Mouse (Mus musculus) v-Abl transformed pro-B cells (cell line): ENCODE measurements around the gene Cebpb.

Source experiments
- in situ Hi-C, 2 experiments: fragments of 400-800 bp; cut with MboI; formaldehyde crosslinking; loops; one replicate each; pipeline ENCODE4 v1.15.1; 2025; ENCODE audit not compliant: unreplicated experiment in 2 of 2

Gene Cebpb

DNA sequence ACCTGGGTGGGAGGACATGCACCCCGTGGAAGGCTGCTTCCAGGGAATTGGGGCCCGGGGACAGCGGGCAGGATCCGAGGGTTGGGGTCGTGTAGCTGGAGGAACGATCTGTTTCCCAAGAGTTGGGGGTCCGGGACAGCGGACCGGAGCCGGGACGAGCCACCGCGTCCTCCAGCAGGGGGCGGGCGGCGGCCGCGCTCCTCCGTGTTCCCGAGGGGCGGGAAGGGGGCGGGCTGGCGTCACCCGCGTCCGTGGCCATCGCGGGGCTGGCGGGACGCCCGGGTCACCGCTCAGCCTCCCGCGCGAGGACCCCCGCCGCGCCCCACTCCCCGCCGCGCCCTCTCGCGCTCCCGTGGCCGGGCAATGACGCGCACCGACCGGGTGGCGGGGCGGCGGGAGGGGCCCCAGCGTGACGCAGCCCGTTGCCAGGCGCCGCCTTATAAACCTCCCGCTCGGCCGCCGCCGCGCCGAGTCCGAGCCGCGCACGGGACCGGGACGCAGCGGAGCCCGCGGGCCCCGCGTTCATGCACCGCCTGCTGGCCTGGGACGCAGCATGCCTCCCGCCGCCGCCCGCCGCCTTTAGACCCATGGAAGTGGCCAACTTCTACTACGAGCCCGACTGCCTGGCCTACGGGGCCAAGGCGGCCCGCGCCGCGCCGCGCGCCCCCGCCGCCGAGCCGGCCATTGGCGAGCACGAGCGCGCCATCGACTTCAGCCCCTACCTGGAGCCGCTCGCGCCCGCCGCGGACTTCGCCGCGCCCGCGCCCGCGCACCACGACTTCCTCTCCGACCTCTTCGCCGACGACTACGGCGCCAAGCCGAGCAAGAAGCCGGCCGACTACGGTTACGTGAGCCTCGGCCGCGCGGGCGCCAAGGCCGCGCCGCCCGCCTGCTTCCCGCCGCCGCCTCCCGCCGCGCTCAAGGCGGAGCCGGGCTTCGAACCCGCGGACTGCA is at the start of gene Cebpb:
Gene Cebpb, plus strand, starts transcription at position 418 of the 954 bp plus-strand sequence.
- in situ Hi-C loops, result loop anchor here (5.0 kb wide), 3 partner anchors 209 to 329 kb away; partner anchors contain the start of gene Ripor3 (in 1 of the 2)

DNA sequence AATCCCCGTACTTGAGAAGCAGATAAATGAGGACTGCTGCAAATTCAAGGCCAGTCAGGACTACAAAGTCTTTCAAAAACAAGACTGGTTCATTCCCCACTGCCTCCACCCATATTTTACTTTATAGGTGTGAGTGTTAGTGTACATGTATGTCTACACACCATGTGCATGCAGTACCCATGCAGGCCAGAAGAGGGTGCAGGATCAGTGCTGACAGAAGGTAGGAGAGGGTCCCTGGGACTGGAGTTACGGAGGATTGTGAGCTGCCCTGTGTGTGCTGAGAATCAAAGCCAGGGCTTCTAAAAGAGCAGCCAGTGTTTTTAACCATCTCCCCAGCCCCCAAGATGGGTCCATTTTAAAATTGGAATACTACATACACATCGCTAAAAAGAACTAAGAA is 48.4 kb upstream of the Cebpb start:
- in situ Hi-C loops, result loop anchor here (5.0 kb wide), 1 partner anchor 37 kb away; no protein-coding TSS in a partner anchor

DNA sequence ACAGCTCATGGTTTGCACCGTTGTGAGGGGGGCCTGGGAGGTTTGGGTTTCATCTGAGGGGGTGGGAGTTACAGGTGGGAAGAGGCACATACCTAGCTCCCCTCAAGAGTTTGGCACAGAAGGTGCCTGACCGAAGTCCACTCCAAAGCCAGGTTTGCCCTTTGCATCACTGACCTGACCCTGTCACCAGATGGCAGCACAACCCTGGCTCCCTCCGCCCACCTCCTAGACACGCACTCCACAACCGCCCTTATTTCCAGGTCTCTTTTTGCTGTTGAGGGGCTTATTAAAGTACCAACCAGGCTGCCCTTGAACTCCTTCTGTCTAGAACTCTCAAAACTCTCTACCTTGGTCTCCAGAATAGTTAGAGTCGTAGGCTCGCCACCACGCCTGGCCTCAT is 47.4 kb upstream of the Cebpb start:
- in situ Hi-C loops, result loop anchor here (5.0 kb wide), 1 partner anchor 36 kb away; no protein-coding TSS in a partner anchor

DNA sequence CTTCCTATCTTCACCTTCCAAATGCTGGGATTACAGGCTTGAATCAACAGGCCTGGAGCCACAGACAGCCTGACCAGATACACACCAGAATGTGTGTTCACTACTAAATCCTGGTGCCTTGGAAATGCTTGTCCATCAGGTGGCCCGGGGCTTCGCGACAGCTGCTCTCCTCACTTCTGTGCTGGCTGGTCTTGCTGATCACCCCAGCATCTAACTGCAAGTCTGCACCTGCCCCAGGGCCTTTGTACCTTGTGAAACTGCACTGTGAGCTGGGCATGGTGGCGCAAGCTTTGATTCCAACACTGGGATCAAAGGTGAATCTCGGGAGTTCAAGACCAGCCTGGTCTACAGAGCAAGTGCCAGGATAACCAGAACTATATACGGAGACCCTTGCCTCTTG is 46.6 kb upstream of the Cebpb start:
- in situ Hi-C loops, result loop anchor here (5.0 kb wide), 1 partner anchor 35 kb away; no protein-coding TSS in a partner anchor

DNA sequence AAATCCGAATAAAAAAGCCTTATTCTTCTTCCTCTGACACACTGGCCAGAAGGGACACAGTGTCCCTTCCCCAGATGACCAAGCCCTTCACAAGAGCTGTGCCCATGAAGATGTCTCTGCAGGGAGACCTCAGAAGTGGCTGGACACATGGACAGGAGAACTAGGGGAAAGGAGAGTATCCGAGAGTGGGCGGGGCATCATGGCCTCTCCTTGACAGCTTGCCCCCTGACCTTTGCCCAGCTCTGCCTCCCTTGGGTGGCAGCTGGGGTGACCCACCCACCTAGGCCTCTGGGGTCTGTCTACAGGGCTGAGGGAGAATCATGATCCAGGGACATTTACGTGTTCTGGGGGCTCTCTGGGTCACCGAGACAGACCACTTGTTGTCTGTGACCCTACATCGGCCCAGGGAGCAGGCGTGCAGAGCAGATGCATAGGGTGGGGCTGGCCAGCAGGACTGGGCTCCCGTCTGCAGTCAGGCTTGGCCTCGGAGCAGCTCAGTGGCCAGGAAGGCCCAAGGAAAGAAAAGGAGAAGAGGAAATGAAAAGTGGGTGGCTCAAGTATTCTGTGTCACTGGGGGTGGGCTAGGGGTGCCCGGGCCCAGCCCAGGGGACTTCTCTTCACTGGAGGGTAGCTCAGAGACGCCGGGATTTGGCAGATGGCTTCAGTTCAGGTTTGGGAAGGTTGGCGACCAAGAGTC is 45.2 kb upstream of the Cebpb start:
- in situ Hi-C loops, result loop anchor here (5.0 kb wide), 1 partner anchor 34 kb away; no protein-coding TSS in a partner anchor

DNA sequence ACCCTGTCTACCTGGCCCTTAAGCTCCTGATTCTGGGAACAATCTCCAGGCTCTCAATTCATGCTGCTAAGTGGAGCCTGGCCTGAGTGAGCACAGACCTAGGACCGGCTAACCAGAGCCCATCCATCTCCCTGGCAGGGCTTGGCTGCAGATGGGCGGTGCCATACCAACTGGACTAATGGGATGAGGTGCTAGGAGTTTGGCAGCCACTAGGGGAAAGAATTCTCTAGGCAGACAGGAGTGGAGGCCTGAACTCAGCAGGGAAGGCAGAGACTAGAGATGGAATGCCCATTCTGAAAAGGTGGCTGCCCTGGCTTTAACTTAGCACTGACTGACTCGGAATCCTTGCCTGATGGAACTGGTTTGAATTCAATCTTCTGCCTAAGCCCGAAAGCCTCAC is 42.3 kb upstream of the Cebpb start:
- in situ Hi-C loops, result no loop called here

DNA sequence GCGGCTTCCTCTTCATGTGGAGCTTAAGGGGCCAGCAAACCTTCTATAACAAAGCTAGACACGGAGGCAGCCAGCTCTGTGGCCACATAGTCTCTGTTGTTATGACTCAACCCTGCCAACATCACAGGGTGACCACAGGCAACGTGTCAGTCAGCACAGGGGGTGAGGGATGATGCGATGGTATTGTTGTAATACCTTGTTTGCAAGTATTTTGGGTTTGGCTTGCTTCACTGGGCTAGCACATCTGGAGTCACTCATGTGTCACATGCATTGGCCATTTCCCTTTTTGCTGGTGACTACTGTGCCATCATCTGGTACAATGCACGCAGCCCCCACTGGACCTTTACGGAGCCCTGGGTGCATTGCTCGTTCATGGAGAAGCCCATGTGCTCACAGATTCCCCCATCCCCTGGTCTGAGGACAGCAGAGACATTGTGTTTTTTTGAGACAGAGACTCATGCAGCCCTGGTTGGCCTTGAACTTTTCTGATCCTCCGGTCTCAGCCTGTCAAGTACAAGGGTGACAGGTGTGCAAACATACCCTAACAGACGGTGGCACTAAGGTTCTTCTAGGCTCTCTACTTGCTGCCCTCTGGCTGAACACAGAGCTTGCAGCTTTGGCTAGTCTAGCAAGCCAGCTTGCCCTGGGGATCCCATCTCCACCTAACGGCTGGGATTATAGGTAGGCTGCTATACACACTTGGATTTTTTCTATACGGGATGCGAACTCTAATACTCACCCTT is 39.3 kb upstream of the Cebpb start:
- in situ Hi-C loops, result loop anchor here in 1 of 2 experiments (25.0 kb wide), 1 partner anchor 1012 kb away; no protein-coding TSS in a partner anchor

DNA sequence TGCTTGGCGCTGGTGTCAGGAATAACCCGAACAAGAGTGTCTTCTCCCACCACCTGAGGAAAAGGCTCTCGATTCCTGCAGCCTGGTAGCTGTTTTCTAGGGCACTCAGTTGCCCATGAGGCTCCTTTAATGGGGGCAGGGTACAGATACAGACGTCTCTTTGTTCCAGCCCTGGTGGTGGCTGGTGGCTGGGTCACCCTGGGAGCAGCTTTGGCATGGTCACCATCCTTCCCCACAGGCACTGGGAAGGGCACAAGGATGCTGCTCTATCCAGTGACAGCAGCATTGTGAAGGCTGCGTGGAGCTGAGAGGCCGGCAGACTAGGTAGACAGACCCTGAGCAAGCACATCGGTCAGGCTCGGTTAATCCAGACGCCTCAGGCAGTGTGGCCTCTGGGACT is 37.1 kb upstream of the Cebpb start:
- in situ Hi-C loops, result loop anchor here in 1 of 2 experiments (25.0 kb wide), 1 partner anchor 1014 kb away; no protein-coding TSS in a partner anchor

DNA sequence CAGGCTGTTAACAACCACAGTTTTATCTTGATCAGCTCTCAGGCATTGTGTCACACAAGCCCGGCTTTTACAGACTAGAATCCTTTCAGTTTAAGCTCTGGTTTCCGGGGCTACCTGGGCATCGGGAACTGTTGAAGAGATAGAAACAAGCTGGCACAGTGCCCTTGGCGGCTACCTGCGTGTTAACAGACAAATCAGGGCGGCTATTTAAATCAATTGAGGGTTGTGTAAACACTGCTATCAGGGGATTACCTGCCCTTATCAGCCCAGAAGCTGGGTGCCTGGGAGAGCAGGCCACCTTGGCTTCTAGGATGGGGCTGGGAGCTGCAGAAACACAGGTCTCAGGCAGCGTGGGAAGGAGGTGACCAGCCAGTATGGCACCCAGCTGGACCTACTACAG is 36.0 kb upstream of the Cebpb start:
- in situ Hi-C loops, result loop anchor here in 1 of 2 experiments (25.0 kb wide), 1 partner anchor 1015 kb away; no protein-coding TSS in a partner anchor

DNA sequence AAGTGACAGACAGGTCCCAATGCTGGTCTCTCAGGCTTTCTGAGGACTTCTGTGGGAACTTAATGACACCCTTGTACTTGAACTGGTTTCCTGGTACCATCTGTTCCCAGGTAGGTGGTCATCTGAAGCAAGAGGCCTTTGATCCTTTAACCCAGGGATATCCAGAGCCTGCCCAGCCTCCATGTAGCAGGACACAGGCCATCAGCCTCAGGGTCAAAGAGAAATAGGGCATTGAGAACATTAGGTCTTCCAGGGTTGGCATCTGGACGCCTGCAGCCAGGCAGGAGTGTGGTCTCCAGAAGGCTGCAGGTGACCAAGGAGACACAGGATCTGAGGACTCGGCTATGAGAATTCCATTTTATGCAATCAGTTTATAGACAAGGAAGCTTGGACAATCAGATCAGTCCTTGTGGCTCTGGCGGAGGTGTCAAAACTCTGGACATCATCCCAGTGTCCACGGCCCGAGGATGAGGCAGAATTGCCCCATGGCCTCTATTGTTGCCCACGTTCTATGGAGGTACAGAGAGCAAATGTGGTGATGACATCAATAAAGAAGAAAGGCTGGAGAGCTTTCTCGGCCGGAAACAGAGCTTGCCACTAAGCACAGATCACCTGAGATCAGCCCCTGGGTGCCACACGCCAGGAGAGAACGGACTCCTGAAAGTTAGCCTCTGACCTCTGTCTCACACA is 33.7 kb upstream of the Cebpb start:
- in situ Hi-C loops, result loop anchor here in 1 of 2 experiments (25.0 kb wide), 1 partner anchor 1018 kb away; no protein-coding TSS in a partner anchor

DNA sequence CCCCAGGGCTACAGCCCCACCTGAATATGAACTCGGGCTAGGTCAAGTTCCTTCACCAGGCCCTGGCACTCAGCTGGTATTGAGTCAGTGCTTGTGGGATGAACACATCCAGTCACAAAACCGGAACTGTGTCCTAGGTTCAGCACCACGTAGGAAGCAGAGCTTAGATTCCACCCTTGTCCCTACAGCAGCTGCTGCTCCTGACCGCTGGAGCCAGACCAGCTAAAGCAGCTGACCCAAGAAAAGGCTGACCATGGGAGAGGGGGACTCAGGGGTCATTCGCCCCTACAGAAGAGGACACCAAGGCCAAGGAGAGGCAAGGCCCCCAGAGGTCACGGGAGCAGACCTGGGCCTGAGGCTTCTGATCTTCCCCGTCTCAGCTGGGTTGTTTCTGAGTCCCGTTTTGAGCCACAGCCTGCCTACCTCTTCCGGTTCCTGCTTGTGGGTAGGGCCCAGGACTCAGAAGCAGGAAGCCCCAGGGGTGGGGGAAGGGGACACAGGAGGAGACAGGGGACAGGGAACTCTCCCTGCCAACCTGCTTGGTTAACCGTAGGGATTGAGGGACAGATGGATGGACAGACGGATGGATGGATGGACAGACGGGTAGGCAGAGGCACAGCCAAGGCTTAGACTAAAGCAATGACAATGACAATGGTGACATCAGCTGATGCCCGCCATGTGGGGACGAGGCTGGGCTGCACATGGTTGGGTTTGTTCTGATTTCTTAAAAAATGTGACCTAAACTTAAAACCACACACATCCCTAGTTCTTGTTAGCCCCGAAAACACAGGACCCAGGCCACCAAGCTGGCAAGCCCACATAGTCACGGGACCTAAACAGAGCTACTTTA is 31.9 kb upstream of the Cebpb start:
- in situ Hi-C loops, result loop anchor here in 1 of 2 experiments (25.0 kb wide), 1 partner anchor 1020 kb away; no protein-coding TSS in a partner anchor

DNA sequence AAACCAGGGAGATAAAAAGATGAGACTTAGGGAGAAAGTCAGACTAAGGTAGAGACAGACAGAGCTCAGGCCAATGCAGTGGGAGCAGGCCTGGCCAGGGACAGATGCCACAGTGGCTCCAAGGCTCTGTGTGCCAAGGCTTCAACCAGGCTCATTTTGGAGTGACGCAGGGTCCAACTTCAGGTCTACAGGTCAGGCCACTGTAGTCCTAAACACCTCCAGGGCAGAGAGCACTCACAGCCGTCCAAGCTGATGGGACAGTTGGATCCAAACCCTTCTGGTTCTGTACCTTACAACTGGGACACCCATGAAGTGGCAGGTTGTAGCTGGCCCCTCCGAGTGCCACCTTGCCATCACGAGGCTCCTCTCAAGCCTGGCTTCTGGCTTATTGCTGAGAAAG is 30.7 kb upstream of the Cebpb start:
- in situ Hi-C loops, result loop anchor here in 1 of 2 experiments (25.0 kb wide), 1 partner anchor 1021 kb away; no protein-coding TSS in a partner anchor

DNA sequence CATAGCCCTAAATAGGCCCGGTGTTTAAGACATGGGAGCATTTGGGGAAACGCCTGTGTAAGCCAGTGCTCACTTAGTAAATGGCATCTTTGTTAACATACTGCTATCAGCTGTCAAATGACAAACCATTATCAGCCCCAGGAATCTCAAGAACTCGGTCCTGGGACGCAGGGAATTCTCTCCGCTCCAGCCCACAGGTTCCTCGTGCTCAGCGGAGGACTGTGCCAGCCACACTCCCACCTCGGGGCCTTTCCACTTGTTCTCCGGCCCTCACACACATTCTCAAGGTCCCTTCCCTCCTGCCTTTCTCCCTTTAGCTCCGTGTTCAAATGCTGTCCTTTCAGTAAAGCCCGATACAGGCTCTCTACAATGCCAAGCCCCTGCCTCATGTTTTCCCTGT is 30.0 kb upstream of the Cebpb start:
- in situ Hi-C loops, result loop anchor here in 1 of 2 experiments (25.0 kb wide), 1 partner anchor 1021 kb away; no protein-coding TSS in a partner anchor

DNA sequence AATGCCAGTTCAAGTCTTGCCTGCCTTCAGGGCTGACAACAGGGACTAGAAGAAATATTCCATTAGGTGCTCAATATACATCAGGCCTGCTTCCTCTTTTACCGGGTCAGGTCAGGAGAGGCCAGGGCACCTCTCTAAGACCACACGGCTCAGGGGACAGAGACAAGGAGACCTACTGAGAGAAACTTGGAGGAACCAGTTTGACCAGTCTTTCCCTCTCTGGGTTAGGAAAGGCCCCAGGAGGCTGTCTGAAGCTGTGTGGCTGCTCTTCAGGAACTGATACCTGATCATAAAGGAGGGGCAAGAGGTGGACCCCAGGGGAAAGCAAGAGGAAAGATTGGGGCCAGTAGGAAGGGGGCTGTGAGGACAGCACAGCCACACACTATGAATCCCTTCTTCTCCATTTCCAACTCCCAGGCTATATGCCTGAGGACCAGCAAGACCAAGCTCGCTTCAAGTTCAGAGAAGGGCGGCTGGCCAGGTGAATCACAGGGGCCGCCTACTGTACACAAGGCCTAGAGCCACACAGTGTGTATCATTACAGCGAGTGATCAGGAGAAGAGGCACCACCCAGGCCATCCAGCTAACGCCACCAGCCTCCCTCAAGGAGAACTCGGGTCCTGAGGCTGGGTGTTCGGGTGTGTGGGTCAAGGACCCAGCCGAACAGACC is 29.4 kb upstream of the Cebpb start:
- in situ Hi-C loops, result loop anchor here in 1 of 2 experiments (25.0 kb wide), 1 partner anchor 1022 kb away; no protein-coding TSS in a partner anchor

DNA sequence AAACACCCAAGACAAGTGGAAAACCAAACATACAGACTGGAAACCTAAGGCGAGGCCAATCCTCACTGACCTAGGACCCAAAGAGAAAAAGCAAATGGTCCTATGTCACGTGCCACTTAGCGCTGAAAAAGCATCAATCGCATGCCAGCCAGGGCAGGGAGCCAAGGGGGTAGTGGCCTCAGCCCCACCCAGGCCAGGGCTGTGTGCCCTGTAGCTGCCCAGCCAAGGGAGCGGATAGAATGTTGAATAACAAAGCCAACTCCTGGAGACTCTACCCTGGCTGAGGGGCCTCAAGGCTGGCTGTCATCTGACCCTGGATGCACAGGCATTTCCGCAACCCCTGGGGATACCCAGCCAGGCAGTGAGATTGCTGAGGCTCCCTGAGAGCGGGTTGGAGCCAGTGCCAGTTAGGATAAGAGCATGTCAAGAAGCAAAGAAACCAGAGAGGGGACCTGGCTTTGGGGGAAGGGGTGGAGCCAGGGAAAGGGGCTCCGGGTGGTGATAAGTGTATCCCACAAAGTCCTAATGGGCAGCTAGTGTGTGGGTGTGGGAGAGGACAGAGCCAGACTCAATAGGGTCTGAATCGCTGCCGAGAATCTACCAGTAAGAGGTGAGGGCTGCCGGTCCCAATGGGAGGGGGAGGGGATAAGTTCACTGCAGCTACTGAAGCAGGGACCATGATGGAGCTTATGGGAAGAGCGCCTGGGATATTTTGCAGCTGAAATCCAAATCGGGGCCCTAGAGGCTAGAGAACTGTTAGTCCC is 28.7 kb upstream of the Cebpb start:
- in situ Hi-C loops, result loop anchor here in 1 of 2 experiments (25.0 kb wide), 1 partner anchor 1023 kb away; no protein-coding TSS in a partner anchor

DNA sequence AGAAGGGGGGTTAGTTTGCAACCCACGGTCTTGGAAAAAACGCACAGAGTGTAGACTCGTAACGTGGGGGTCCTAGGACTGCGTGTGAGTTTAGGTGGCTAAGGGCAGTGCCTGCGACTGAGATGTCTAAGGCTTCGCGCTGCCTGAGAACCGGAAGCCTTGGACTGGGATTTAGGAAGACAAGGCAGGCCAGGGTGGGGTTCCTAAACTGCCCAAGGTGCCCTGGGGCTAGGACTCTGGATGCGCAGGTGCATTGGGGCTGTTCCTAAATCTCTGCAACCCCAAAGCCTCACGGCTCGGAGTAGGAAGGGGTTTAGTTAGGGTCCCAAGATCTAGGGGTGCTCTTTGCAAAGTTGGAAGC is 28.1 kb upstream of the Cebpb start:
- in situ Hi-C loops, result loop anchor here in 1 of 2 experiments (25.0 kb wide), 1 partner anchor 1023 kb away; no protein-coding TSS in a partner anchor
